Mouse (Mus musculus) ES-Bruce4 (cell line): Measurements from ENCODE around the gene Ralgps1.

Experiments used
- CTCF ChIP-seq: IDR thresholded peaks from one replicate; pipeline ENCODE4 v1.8.1; 2011; ENCODE audit warnings: low read depth, low read length
- EP300 ChIP-seq: IDR thresholded peaks from 2 replicates; pipeline ENCODE4 v1.6.1; 2011; ENCODE audit warnings: low read depth, low read length; ENCODE audit not compliant: insufficient read depth

- TF ChIP-seq CTCF (peak; percentile 24), EP300 (no peak)
Observed at GRCm38 (mm10) chr2:33316516-33316915, 54.8 kb downstream of the Ralgps1 start.
